Mouse (Mus musculus) stomach, embryonic 15.5 days (tissue): ENCODE results near the gene Med15. TPM values are rescaled to one million over a fixed set of nuclear protein-coding genes. Genes with fewer than 3 reads are reported as not detected.
A peak's percentile ranks its signal among the peaks of the same experiment; 100 is the strongest.

ENCODE experiments used
- ATAC-seq: fragments of 200-750 bp; cut with Nextera tagmentation; 2 replicates; pipeline ENCODE4 v1.8.0; 2017; ENCODE audit warnings: low read depth, moderate number of reproducible peaks, moderate TSS enrichment; ENCODE audit not compliant: insufficient read depth, low FRiP score
- H3K27ac ChIP-seq: fragments of 300-500 bp; sonication (generic); 2 replicates; pipeline ENCODE4 v1.5.1; 2015; ENCODE audit warnings: mild to moderate bottlenecking, inconsistent platforms
- H3K27me3 ChIP-seq: fragments of 300-500 bp; sonication (generic); replicated peaks from 2 replicates; pipeline ENCODE4 v1.6.1; 2015; ENCODE audit warnings: inconsistent platforms
- H3K36me3 ChIP-seq: fragments of 300-500 bp; sonication (generic); 2 replicates; pipeline ENCODE4 v1.6.1; 2015; ENCODE audit warnings: inconsistent platforms
- H3K4me1 ChIP-seq: fragments of 300-500 bp; sonication (generic); 2 replicates; pipeline ENCODE4 v1.6.1; 2015; ENCODE audit warnings: inconsistent platforms
- H3K4me2 ChIP-seq: fragments of 300-500 bp; sonication (generic); 2 replicates; pipeline ENCODE4 v1.6.1; 2015; ENCODE audit warnings: mild to moderate bottlenecking, inconsistent platforms
- H3K4me3 ChIP-seq: fragments of 300-500 bp; sonication (generic); replicated peaks from 2 replicates; pipeline ENCODE4 v1.5.1; 2015; ENCODE audit warnings: inconsistent platforms
- H3K9ac ChIP-seq: fragments of 300-500 bp; sonication (generic); 2 replicates; pipeline ENCODE4 v1.6.1; 2015; ENCODE audit warnings: inconsistent platforms
- H3K9me3 ChIP-seq: fragments of 300-500 bp; sonication (generic); 2 replicates; pipeline ENCODE4 v1.6.1; 2016; ENCODE audit warnings: inconsistent platforms
- WGBS: fragments of 180-500 bp; shearing (Covaris S2); methylation state at CpG from one replicate; pipeline ENCODE4 v1.1.7; 2015; 5-methylcytosine and 5-hydroxymethylcytosine counted together
- polyA plus RNA-seq: library from polyadenylated mRNA; unstranded; fragments of >200 nt; fragmentation: Nextera tagmentation; extraction: Ambion mirVana; gene quantifications from 2 replicates; pipeline ENCODE4 v1.2.1, GENCODE M21; 2015

Gene Med15
- polyA plus RNA-seq, 1 experiment from 2014 or later = 38.3 TPM

- ATAC-seq = peak; percentile 96
- peak within 1 kb of the TSS; percentile 82 for H3K4me2 ChIP-seq
- H3K9me3 ChIP-seq = no peaks in the 10 kb centered on the region
- H3K9ac ChIP-seq = 0 out of 2 replicates have a peak within 1 kb of the TSS, but pooled peaks have one; percentile 11
- H3K27me3 ChIP-seq = no peaks in the 10 kb centered on the region
- H3K27ac ChIP-seq = no peak within 1 kb of the TSS
- H3K4me1 ChIP-seq = peaks cover 11% of the 10 kb centered on the region
- H3K4me3 ChIP-seq = peak within 1 kb of the TSS; percentile 54
- peaks cover 24% of the 10 kb centered on the region for H3K36me3 ChIP-seq
- WGBS = 2% methylated on average over 64 of the region's 65 CpGs
Observed at GRCm38 (mm10) chr16:17646310-17647114, 86.2 kb downstream of the Med15 start, which contains the start of gene Ccdc74a. Gene Ccdc74a, plus strand, starts transcription at chr16:17646470.

GRCm38 (mm10) chr16:17643437-17643990, 89.2 kb downstream of the Med15 start:
- no peak for ATAC-seq
- Histone ChIP-seq H3K4me1 (peaks cover 11% of the 10 kb centered on the region), H3K9ac (no peak overlapping the region), H3K36me3 (peaks cover 35% of the 10 kb centered on the region), H3K27me3 (no peaks in the 10 kb centered on the region), H3K27ac (no peak overlapping the region), H3K4me2 (no peak overlapping the region), H3K4me3 (no peak overlapping the region), H3K9me3 (no peaks in the 10 kb centered on the region)
- 91% methylated on average over 4 of the region's 4 CpGs for WGBS

GRCm38 (mm10) chr16:17642311-17642710, 90.4 kb downstream of the Med15 start:
- Histone ChIP-seq H3K9ac (no peak overlapping the region), H3K36me3 (peaks cover 42% of the 10 kb centered on the region), H3K4me1 (peaks cover 10% of the 10 kb centered on the region), H3K4me3 (no peak overlapping the region), H3K27ac (no peak overlapping the region), H3K9me3 (no peaks in the 10 kb centered on the region), H3K4me2 (no peak overlapping the region), H3K27me3 (no peaks in the 10 kb centered on the region)
- WGBS = 83% methylated on average over 8 of the region's 8 CpGs
- ATAC-seq = no peak

DNA sequence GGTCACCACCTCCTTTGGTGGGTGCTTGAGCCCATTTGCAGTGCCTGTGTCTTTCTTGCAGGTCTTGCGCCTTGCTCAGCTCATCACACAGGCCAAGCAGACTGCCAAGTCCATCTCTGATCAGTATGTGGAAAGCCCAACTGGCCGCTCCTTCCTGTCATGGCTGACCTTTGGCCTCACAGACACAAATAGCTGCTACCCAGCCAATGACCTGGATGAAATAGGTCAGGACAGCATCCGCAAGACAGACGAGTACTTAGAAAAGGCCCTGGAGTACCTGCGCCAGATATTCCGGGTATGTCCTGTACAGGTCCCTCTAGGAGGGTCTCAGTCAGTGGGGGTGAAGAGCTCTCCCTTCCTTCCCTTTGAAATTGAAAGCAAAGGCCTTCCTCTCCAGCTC, 91.4 kb downstream of the Med15 start:
- 80% methylated on average over 6 of the region's 6 CpGs for WGBS
- Histone ChIP-seq H3K9ac (no peak overlapping the region), H3K4me1 (peaks cover 4% of the 10 kb centered on the region; the same call in 1 of the 2 replicates), H3K9me3 (no peaks in the 10 kb centered on the region), H3K27ac (no peak overlapping the region), H3K36me3 (peaks cover 42% of the 10 kb centered on the region), H3K27me3 (no peaks in the 10 kb centered on the region), H3K4me3 (no peak overlapping the region), H3K4me2 (no peak overlapping the region)
- ATAC-seq = no peak

DNA sequence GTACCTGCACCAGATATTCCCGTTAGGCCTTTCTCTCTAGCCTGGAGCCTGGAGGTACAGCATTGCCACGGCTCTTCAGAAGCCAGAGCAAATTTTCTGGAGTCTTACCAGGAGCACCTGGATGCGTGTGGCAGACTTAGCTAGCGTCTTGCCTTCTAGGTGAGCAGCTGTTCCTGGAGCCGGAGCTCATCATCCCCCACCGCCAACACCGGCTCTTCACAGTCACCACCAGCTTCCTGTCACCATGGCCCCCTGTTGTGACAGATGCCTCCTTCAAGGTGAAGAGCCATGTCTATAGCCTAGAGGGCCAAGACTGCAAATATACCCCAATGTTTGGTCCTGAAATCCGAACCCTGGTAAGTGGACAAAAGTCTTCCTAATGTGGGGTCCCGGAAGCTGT, 92.0 kb downstream of the Med15 start:
- H3K4me3 ChIP-seq = no peak overlapping the region
- H3K9ac ChIP-seq = no peak overlapping the region
- no peaks in the 10 kb centered on the region for H3K4me1 ChIP-seq
- H3K4me2 ChIP-seq = no peak overlapping the region
- H3K27me3 ChIP-seq = no peaks in the 10 kb centered on the region
- no peak overlapping the region for H3K27ac ChIP-seq
- no peak for ATAC-seq
- H3K9me3 ChIP-seq = no peaks in the 10 kb centered on the region
- 93% methylated on average over 9 of the region's 9 CpGs for WGBS
- peaks cover 42% of the 10 kb centered on the region for H3K36me3 ChIP-seq

- H3K27ac ChIP-seq = no peak overlapping the region
- no peak for ATAC-seq
- no peaks in the 10 kb centered on the region for H3K4me1 ChIP-seq
- peaks cover 42% of the 10 kb centered on the region for H3K36me3 ChIP-seq
- H3K4me3 ChIP-seq = no peak overlapping the region
- no peaks in the 10 kb centered on the region for H3K9me3 ChIP-seq
- 94% methylated on average over 6 of the region's 6 CpGs for WGBS
- no peaks in the 10 kb centered on the region for H3K27me3 ChIP-seq
- H3K4me2 ChIP-seq = no peak overlapping the region
- H3K9ac ChIP-seq = no peak overlapping the region
Observed at GRCm38 (mm10) chr16:17639951-17640350, 92.7 kb downstream of the Med15 start.

DNA sequence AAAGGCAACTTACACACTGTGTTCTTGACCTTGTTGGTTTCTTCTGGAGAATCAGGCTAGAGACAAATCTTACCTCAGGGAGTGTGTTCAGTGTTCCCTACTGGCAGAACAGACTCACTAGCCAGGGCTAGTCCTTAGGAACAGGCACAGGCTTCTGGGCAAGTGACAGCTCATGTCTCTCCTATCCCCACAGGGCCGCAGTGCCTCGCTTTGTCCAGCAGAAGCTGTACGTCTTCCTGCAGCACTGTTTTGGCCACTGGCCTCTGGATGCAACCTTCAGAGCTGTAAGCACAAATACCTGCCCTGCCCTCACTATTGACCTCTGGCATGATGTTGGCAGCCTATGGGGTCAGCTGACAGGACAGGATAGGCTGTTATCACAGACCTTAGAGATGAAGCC, 93.6 kb downstream of the Med15 start:
- no peaks in the 10 kb centered on the region for H3K9me3 ChIP-seq
- H3K4me2 ChIP-seq = no peak overlapping the region
- H3K36me3 ChIP-seq = peaks cover 42% of the 10 kb centered on the region
- no peak overlapping the region for H3K27ac ChIP-seq
- 85% methylated on average over 3 of the region's 3 CpGs for WGBS
- ATAC-seq = no peak
- H3K9ac ChIP-seq = no peak overlapping the region
- no peak overlapping the region for H3K4me3 ChIP-seq
- H3K27me3 ChIP-seq = no peaks in the 10 kb centered on the region
- no peaks in the 10 kb centered on the region for H3K4me1 ChIP-seq

DNA sequence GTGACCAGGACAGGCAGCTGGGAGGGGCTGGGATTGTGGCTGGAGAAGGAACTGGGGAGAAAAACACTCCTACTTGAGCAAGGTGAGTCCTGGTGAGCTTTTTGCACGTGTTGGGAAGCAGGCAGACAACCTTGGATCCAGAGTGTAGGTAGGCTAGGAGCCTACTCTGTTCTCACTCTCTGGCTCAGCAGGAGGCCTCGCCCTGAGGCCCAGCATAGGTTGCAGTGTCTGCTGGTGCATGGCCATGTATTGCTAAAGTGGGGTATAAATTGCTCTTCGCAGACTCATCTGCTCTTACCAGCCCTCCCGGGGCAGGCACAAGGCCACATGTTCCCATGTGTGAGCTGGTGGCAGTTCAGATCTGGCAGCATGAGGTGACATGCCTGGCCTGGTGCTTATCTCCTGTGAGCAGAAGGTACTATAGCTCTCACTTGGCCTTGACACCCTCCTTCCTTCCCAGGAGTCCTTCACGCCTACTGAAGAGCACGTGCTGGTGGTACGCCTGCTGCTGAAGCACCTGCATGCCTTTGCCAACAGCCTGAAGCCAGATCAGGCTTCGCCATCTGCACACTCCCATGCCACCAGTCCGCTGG, 94.6 kb downstream of the Med15 start:
- Histone ChIP-seq H3K36me3 (peaks cover 47% of the 10 kb centered on the region), H3K4me3 (no peak overlapping the region), H3K27ac (no peak overlapping the region), H3K4me1 (no peaks in the 10 kb centered on the region), H3K9me3 (no peaks in the 10 kb centered on the region), H3K4me2 (no peak overlapping the region), H3K9ac (no peak overlapping the region), H3K27me3 (no peaks in the 10 kb centered on the region)
- ATAC-seq = peak; percentile 91
- 85% methylated on average over 9 of the region's 9 CpGs for WGBS

- Histone ChIP-seq H3K9me3 (no peaks in the 10 kb centered on the region), H3K9ac (no peak overlapping the region), H3K36me3 (peaks cover 46% of the 10 kb centered on the region), H3K27me3 (no peaks in the 10 kb centered on the region), H3K27ac (no peak overlapping the region), H3K4me1 (no peaks in the 10 kb centered on the region), H3K4me2 (no peak overlapping the region), H3K4me3 (no peak overlapping the region)
- WGBS = 75% methylated on average over 2 of the region's 2 CpGs
- ATAC-seq = no peak
Observed at GRCm38 (mm10) chr16:17637610-17638009, 95.1 kb downstream of the Med15 start.

DNA sequence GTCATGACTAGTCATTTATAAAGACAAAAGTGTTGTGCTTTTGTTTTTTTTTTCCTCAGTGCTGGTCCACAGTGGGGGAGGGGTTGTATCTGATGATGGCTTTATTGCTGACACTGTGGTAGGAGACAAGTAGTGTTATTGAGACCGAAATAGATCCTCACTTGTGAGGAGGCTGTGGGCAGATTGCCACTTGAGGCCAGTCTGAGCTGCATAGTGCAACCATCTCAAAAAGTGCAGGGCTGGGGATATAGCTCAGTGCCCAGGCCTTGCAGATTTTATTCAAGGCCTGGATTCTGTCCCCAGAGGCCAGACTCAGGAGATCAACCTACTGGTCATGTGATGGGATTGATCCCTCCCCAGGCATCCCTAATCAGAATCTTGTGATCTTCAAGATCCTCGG, 95.8 kb downstream of the Med15 start:
- no peak for ATAC-seq
- no peak overlapping the region for H3K9ac ChIP-seq
- H3K4me2 ChIP-seq = no peak overlapping the region
- no peaks in the 10 kb centered on the region for H3K4me1 ChIP-seq
- H3K4me3 ChIP-seq = no peak overlapping the region
- no peaks in the 10 kb centered on the region for H3K9me3 ChIP-seq
- peaks cover 46% of the 10 kb centered on the region for H3K36me3 ChIP-seq
- 84% methylated on average over 2 of the region's 2 CpGs for WGBS
- H3K27me3 ChIP-seq = no peaks in the 10 kb centered on the region
- H3K27ac ChIP-seq = no peak overlapping the region

DNA sequence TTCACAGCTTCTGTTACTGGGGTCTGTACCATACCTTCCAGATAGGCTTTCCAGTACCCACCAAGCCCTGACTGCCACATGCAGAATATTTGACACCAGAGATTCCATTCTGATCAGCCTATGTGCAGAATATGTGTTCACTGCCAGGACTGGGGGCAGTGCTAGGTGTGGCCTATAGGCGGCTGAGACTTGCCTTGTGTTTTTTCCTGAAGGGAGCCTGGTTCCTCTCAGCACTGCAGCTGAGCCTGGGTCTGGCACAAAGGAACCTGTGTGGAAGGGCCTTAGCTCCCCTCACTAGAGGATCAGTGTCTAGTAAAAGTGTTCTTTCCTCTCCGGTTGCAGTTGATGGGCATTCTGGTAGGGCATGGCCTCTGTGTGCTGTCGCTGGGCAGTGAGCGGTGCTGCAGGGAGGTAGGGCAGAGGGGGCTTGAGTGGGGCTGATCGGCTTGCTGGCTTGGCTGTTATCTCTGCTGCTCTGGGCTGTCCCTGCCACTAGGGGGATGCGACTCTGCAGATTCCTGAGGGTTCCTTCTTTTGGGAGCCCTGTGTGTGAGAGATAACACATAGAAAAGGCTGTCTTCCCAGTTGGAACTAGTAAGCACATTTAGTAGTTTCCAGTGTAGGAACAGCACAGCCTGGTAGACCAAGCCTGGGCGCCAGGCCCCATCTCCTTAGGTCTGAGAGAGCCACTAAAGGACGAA, 99.1 kb downstream of the Med15 start:
- Histone ChIP-seq H3K4me3 (no peak overlapping the region), H3K9ac (no peak overlapping the region), H3K9me3 (no peaks in the 10 kb centered on the region), H3K4me2 (no peak overlapping the region), H3K27ac (no peak overlapping the region), H3K4me1 (no peaks in the 10 kb centered on the region), H3K27me3 (no peaks in the 10 kb centered on the region), H3K36me3 (peaks cover 37% of the 10 kb centered on the region)
- 75% methylated on average over 8 of the region's 8 CpGs for WGBS
- ATAC-seq = no peak

DNA sequence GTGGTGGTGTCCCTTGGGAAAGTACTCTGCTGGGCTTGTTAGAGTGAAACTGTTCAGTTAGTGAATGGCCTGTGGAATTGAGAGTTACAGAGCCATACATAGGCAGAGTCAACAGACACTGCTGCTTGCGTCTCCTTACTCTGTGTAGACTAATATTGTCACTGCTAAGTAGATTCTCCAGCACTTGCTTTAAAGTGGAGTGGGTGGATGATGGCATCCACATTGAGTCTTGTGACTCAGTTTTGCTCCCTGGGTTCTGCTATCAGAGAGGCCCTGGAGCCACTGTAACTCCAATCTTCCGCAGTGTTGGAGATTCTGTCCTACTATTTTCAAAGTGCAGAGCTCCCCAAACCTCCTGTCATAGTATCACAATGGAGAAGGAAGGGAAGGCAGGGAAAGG, 100.1 kb downstream of the Med15 start:
- H3K4me3 ChIP-seq = no peak overlapping the region
- 94% methylated on average over 2 of the region's 2 CpGs for WGBS
- peaks cover 40% of the 10 kb centered on the region for H3K36me3 ChIP-seq
- H3K9me3 ChIP-seq = no peaks in the 10 kb centered on the region
- H3K4me1 ChIP-seq = no peaks in the 10 kb centered on the region
- H3K9ac ChIP-seq = no peak overlapping the region
- no peak for ATAC-seq
- no peaks in the 10 kb centered on the region for H3K27me3 ChIP-seq
- no peak overlapping the region for H3K4me2 ChIP-seq
- H3K27ac ChIP-seq = no peak overlapping the region
